14 mouse cellular contexts compared by ENCODE assay signal in genomic region chr10:120401787-120402186, GRCm38 (mm10).
DNase-seq lines count a peak whose midpoint lies in the region; ATAC-seq and TF ChIP-seq lines count a peak whose summit lies in the region.
"Had no signal": no experiment of that assay in that cellular context is flagged by ENCODE, and none has a peak within 500 bp of the region (broad histone marks: within the 10 kb centered on the region; RNA-seq: fewer than 3 reads in every experiment).

No protein-coding gene starts in this region.

- H3K9me3 ChIP-seq in intestine, embryonic 14.5 days (ENCODE audit: control insufficient read depth, low read length): no peaks in the 10 kb centered on the region
- H3K9me3 ChIP-seq in intestine, postnatal 0 days (ENCODE audit: control insufficient read depth): no peaks in the 10 kb centered on the region
- H3K9me3 ChIP-seq in embryonic facial prominence, embryonic 13.5 days: no peaks in the 10 kb centered on the region
- no peaks in the 10 kb centered on the region for H3K9me3 ChIP-seq in forebrain, embryonic 16.5 days (ENCODE audit: control insufficient read depth, low read length)
- H3K9me3 ChIP-seq: limb, embryonic 12.5 days; liver, embryonic 15.5 days; neural tube, embryonic 12.5 days had no signal

- DNase-seq in intestine, embryonic 14.5 days (ENCODE audit: low spot score): no peak
- DNase-seq in NIH3T3 (ENCODE audit: low read depth): peak; percentile 88
- no peak for DNase-seq in cerebellum, adult 8-10 months
- DNase-seq: cerebellum, adult 2 months; embryo, embryonic 11 days; heart, postnatal 14 days; kidney, postnatal 14 days had no signal

- no peak overlapping the region for H3K9ac ChIP-seq in intestine, embryonic 14.5 days (ENCODE audit: low read length)
- H3K9ac ChIP-seq in intestine, postnatal 0 days (ENCODE audit: low read depth, low read length): no peak overlapping the region
- H3K9ac ChIP-seq in embryonic facial prominence, embryonic 13.5 days: no peak overlapping the region
- H3K9ac ChIP-seq in forebrain, embryonic 16.5 days (replicated peaks; ENCODE audit: low read depth, low read length): no peak overlapping the region
- H3K9ac ChIP-seq: limb, embryonic 12.5 days; liver, embryonic 15.5 days; neural tube, embryonic 12.5 days had no signal

- ATAC-seq in intestine, embryonic 14.5 days (replicated peaks; ENCODE audit: low FRiP score, low TSS enrichment, low read depth): no peak
- ATAC-seq in intestine, postnatal 0 days: no peak
- no peak for ATAC-seq in embryonic facial prominence, embryonic 13.5 days (ENCODE audit: insufficient number of reproducible peaks, insufficient read depth, low FRiP score, low TSS enrichment, low read depth)
- peak; percentile 75 for ATAC-seq in forebrain, embryonic 16.5 days
- ATAC-seq in megakaryocyte progenitor cell, adult 5-6 weeks (replicated peaks; ENCODE audit: poor library complexity): no peak

- TF ChIP-seq CTCF in intestine, postnatal 0 days (IDR thresholded peaks at IDR 0.05; ENCODE audit: low read depth): no peak

- peaks cover 27% of the 10 kb centered on the region for H3K36me3 ChIP-seq in intestine, embryonic 14.5 days (ENCODE audit: control insufficient read depth, insufficient read depth, low read length)
- no peaks in the 10 kb centered on the region for H3K36me3 ChIP-seq in intestine, postnatal 0 days (ENCODE audit: control insufficient read depth, insufficient read depth)
- H3K36me3 ChIP-seq in embryonic facial prominence, embryonic 13.5 days: peaks cover 11% of the 10 kb centered on the region
- H3K36me3 ChIP-seq in forebrain, embryonic 16.5 days (ENCODE audit: control insufficient read depth, insufficient read depth): no peaks in the 10 kb centered on the region
- H3K36me3 ChIP-seq: liver, embryonic 15.5 days; neural tube, embryonic 12.5 days had no signal

- H3K27ac ChIP-seq in intestine, embryonic 14.5 days (ENCODE audit: low read depth): peak overlapping the region; percentile 43; the same call in 1 of the 2 replicates
- H3K27ac ChIP-seq in intestine, postnatal 0 days (ENCODE audit: low read depth, low read length): no peak overlapping the region
- H3K27ac ChIP-seq in embryonic facial prominence, embryonic 13.5 days: peak overlapping the region; percentile 28; the same call in 1 of the 2 replicates
- no peak overlapping the region for H3K27ac ChIP-seq in forebrain, embryonic 16.5 days (ENCODE audit: low read length)
- H3K27ac ChIP-seq: limb, embryonic 12.5 days; liver, embryonic 15.5 days; neural tube, embryonic 12.5 days had no signal

- H3K27me3 ChIP-seq in intestine, embryonic 14.5 days (replicated peaks; ENCODE audit: control insufficient read depth, insufficient read depth, low read length): no peaks in the 10 kb centered on the region
- no peaks in the 10 kb centered on the region for H3K27me3 ChIP-seq in intestine, postnatal 0 days (replicated peaks; ENCODE audit: control insufficient read depth, insufficient read depth, low read length)
- no peaks in the 10 kb centered on the region for H3K27me3 ChIP-seq in embryonic facial prominence, embryonic 13.5 days
- H3K27me3 ChIP-seq in forebrain, embryonic 16.5 days (replicated peaks; ENCODE audit: control insufficient read depth, insufficient read depth, low read length): no peaks in the 10 kb centered on the region
- H3K27me3 ChIP-seq: limb, embryonic 12.5 days; liver, embryonic 15.5 days; neural tube, embryonic 12.5 days had no signal

- WGBS in intestine, embryonic 14.5 days: 47% methylated on average over 8 of the region's 8 CpGs
- WGBS in intestine, postnatal 0 days: 49% methylated on average over 8 of the region's 8 CpGs
- WGBS in embryonic facial prominence, embryonic 13.5 days: 46% methylated on average over 8 of the region's 8 CpGs
- WGBS in forebrain, embryonic 16.5 days: 11% methylated on average over 8 of the region's 8 CpGs

- no peak overlapping the region for H3K4me3 ChIP-seq in intestine, embryonic 14.5 days (ENCODE audit: low read depth, low read length)
- no peak overlapping the region for H3K4me3 ChIP-seq in intestine, postnatal 0 days (ENCODE audit: low read depth, low read length)
- H3K4me3 ChIP-seq in embryonic facial prominence, embryonic 13.5 days: no peak overlapping the region
- no peak overlapping the region for H3K4me3 ChIP-seq in forebrain, embryonic 16.5 days (replicated peaks; ENCODE audit: low read length)
- H3K4me3 ChIP-seq: limb, embryonic 12.5 days; liver, embryonic 15.5 days; neural tube, embryonic 12.5 days had no signal

- no peak overlapping the region for H3K4me2 ChIP-seq in intestine, embryonic 14.5 days (ENCODE audit: low read length)
- H3K4me2 ChIP-seq in intestine, postnatal 0 days (replicated peaks; ENCODE audit: low read depth): no peak overlapping the region
- H3K4me2 ChIP-seq in embryonic facial prominence, embryonic 13.5 days: no peak overlapping the region
- no peak overlapping the region for H3K4me2 ChIP-seq in forebrain, embryonic 16.5 days (ENCODE audit: low read length)
- H3K4me2 ChIP-seq: limb, embryonic 12.5 days; liver, embryonic 15.5 days; neural tube, embryonic 12.5 days had no signal

- peaks cover 62% of the 10 kb centered on the region for H3K4me1 ChIP-seq in intestine, embryonic 14.5 days (replicated peaks; ENCODE audit: control insufficient read depth, insufficient read depth, low read length)
- H3K4me1 ChIP-seq in intestine, postnatal 0 days (replicated peaks; ENCODE audit: control insufficient read depth, insufficient read depth, low read length): no peaks in the 10 kb centered on the region; the same call in none of the 2 replicates
- peaks cover 72% of the 10 kb centered on the region for H3K4me1 ChIP-seq in embryonic facial prominence, embryonic 13.5 days
- H3K4me1 ChIP-seq in forebrain, embryonic 16.5 days (replicated peaks; ENCODE audit: control insufficient read depth, insufficient read depth, low read length): peaks cover 5% of the 10 kb centered on the region
- H3K4me1 ChIP-seq: liver, embryonic 15.5 days had no signal

Comparison
In these comparisons a context has a peak if more than half of its experiments do, and no peak if none do; other contexts are left out.
1. H3K27ac ChIP-seq: peak in intestine, embryonic 14.5 days (single experiment) and embryonic facial prominence, embryonic 13.5 days (single experiment); none in intestine, postnatal 0 days (single experiment) and forebrain, embryonic 16.5 days (single experiment).